Mouse (Mus musculus) limb, embryonic 14.5 days (tissue): ENCODE results near the gene Tiam2. TPM values are rescaled to one million over a fixed set of nuclear protein-coding genes. Genes with fewer than 3 reads are reported as not detected.

Experiments used
- ATAC-seq: fragments of 200-750 bp; cut with Nextera tagmentation; 2 replicates; pipeline ENCODE4 v1.8.0; 2017; ENCODE audit warnings: low read depth, moderate number of reproducible peaks, moderate TSS enrichment; ENCODE audit not compliant: low FRiP score
- DNase-seq: peaks from one replicate; pipeline ENCODE4 v3.0.0-alpha.2; 2015; ENCODE audit warnings: low spot score
- H3K27ac ChIP-seq: fragments of 300-500 bp; sonication (generic); replicated peaks from 2 replicates; pipeline ENCODE4 v1.5.1; 2014; ENCODE audit warnings: low read depth, mild to moderate bottlenecking, low read length, moderate library complexity, mixed read lengths
- H3K27me3 ChIP-seq: fragments of 300-500 bp; sonication (generic); 2 replicates; pipeline ENCODE4 v1.6.1; 2014; ENCODE audit warnings: low read length, mixed read lengths; ENCODE audit not compliant: control insufficient read depth, insufficient read depth
- H3K36me3 ChIP-seq: fragments of 300-500 bp; sonication (generic); 2 replicates; pipeline ENCODE4 v1.6.1; 2014; ENCODE audit warnings: mild to moderate bottlenecking, low read length, moderate library complexity, mixed read lengths; ENCODE audit not compliant: control insufficient read depth, insufficient read depth
- H3K4me1 ChIP-seq: fragments of 300-500 bp; sonication (generic); 2 replicates; pipeline ENCODE4 v1.6.1; 2014; ENCODE audit warnings: antibody characterized with exemption, low read length, mixed read lengths; ENCODE audit not compliant: control insufficient read depth, insufficient read depth
- H3K4me2 ChIP-seq: fragments of 300-500 bp; sonication (generic); replicated peaks from 2 replicates; pipeline ENCODE4 v1.6.1; 2014; ENCODE audit warnings: low read depth, mild to moderate bottlenecking, low read length, moderate library complexity; ENCODE audit not compliant: severe bottlenecking
- H3K4me3 ChIP-seq: fragments of 300-500 bp; sonication (generic); replicated peaks from 2 replicates; pipeline ENCODE4 v1.5.1; 2014; ENCODE audit warnings: low read length
- H3K9ac ChIP-seq: fragments of 300-500 bp; sonication (generic); 2 replicates; pipeline ENCODE4 v1.6.1; 2014; ENCODE audit warnings: mild to moderate bottlenecking, low read depth, low read length, moderate library complexity; ENCODE audit not compliant: severe bottlenecking
- H3K9me3 ChIP-seq: fragments of 300-500 bp; sonication (generic); 2 replicates; pipeline ENCODE4 v1.6.1; 2016; ENCODE audit warnings: low read length; ENCODE audit not compliant: control insufficient read depth
- POLR2A ChIP-seq: fragments of 200-500 bp; IDR thresholded peaks from 2 replicates; pipeline ENCODE4 v1.8.0; 2012; ENCODE audit warnings: inconsistent platforms, mild to moderate bottlenecking, moderate library complexity, borderline replicate concordance; ENCODE audit not compliant: insufficient read depth, insufficient read length; ENCODE audit errors: extremely low read depth
- WGBS: fragments of 180-500 bp; shearing (Covaris S2); extraction: QIAGEN DNeasy Blood & Tissue Kit; methylation state at CpG from one replicate; pipeline ENCODE4 v1.1.7; 2014; 5-methylcytosine and 5-hydroxymethylcytosine counted together
- polyA plus RNA-seq, 2 experiments: library from polyadenylated mRNA; depleted of rRNA in 1 of 2; stranded (reverse) in 1 of 2; unstranded in 1 of 2; fragments of >200 nt; fragmentation: Nextera tagmentation in 1 of 2; extraction: Ambion mirVana in 1 of 2; gene quantifications; 2 replicates each; pipeline versions ENCODE4 v1.2.1 to v1.2.3; 2012 to 2014

The Tiam2 gene
- polyA plus RNA-seq, 2 experiments: 21.1 to 25.9 TPM

GRCm38 (mm10) chr17:3530549-3530948 lies 204.2 kb downstream of the Tiam2 start:
- ATAC-seq: no peak
- DNase-seq: no peak

GRCm38 (mm10) chr17:3531641-3532040 lies 205.3 kb downstream of the Tiam2 start:
- Histone ChIP-seq H3K27ac (no peak overlapping the region), H3K36me3 (peaks cover 14% of the 10 kb centered on the region), H3K9ac (no peak overlapping the region), H3K4me2 (no peak overlapping the region), H3K4me3 (no peak overlapping the region), H3K27me3 (no peaks in the 10 kb centered on the region), H3K4me1 (peaks cover 5% of the 10 kb centered on the region; the same call in 1 of the 2 replicates), H3K9me3 (no peaks in the 10 kb centered on the region)
- DNase-seq (no peak), ATAC-seq (no peak; the same call in 1 of the 2 replicates)
- WGBS: 64% methylated on average over 1 of the region's 1 CpGs
- TF ChIP-seq POLR2A: no peak

More at GRCm38 (mm10) chr17:3530549-3530948, 204.2 kb downstream of the Tiam2 start:
- no peak for TF ChIP-seq POLR2A
- H3K36me3 ChIP-seq: peaks cover 14% of the 10 kb centered on the region
- no peak overlapping the region for H3K9ac ChIP-seq
- no peak overlapping the region for H3K4me3 ChIP-seq
- H3K4me2 ChIP-seq: no peak overlapping the region
- WGBS: 66% methylated on average over 7 of the region's 7 CpGs
- peaks cover 5% of the 10 kb centered on the region; the same call in 1 of the 2 replicates for H3K4me1 ChIP-seq
- no peaks in the 10 kb centered on the region for H3K27me3 ChIP-seq
- H3K27ac ChIP-seq: no peak overlapping the region
- no peaks in the 10 kb centered on the region for H3K9me3 ChIP-seq

- Histone ChIP-seq H3K27me3 (no peaks in the 10 kb centered on the region), H3K36me3 (peaks cover 14% of the 10 kb centered on the region), H3K4me3 (no peak within 1 kb of the TSS), H3K27ac (no peak within 1 kb of the TSS), H3K4me1 (peaks cover 5% of the 10 kb centered on the region; the same call in 1 of the 2 replicates), H3K9me3 (no peaks in the 10 kb centered on the region), H3K4me2 (no peak within 1 kb of the TSS), H3K9ac (no peak within 1 kb of the TSS)
- DNase-seq (no peak), ATAC-seq (no peak)
- TF ChIP-seq POLR2A: no peak
- 86% methylated on average over 4 of the region's 4 CpGs for WGBS
Observed at GRCm38 (mm10) chr17:3532254-3532653, 205.9 kb downstream of the Tiam2 start, which contains the start of gene Cldn20. Gene Cldn20, plus strand, starts transcription at chr17:3532554.

GRCm38 (mm10) chr17:3533425-3533824 lies 207.1 kb downstream of the Tiam2 start:
- ATAC-seq (no peak), DNase-seq (peak; percentile 60)
- no peak overlapping the region for H3K4me2 ChIP-seq
- H3K27ac ChIP-seq: no peak overlapping the region
- H3K4me3 ChIP-seq: no peak overlapping the region
- 18% methylated on average over 1 of the region's 1 CpGs for WGBS
- no peak overlapping the region for H3K9ac ChIP-seq
- H3K27me3 ChIP-seq: no peaks in the 10 kb centered on the region
- no peak for TF ChIP-seq POLR2A
- H3K9me3 ChIP-seq: no peaks in the 10 kb centered on the region
- H3K4me1 ChIP-seq: peaks cover 5% of the 10 kb centered on the region; the same call in 1 of the 2 replicates
- peaks cover 14% of the 10 kb centered on the region for H3K36me3 ChIP-seq

GRCm38 (mm10) chr17:3540304-3540703 lies 213.9 kb downstream of the Tiam2 start:
- no peak for TF ChIP-seq POLR2A
- 93% methylated on average over 2 of the region's 2 CpGs for WGBS
- no peak for ATAC-seq

GRCm38 (mm10) chr17:3541033-3541432 lies 214.7 kb downstream of the Tiam2 start:
- Histone ChIP-seq H3K36me3 (peaks cover 12% of the 10 kb centered on the region; the same call in 1 of the 2 replicates), H3K4me1 (no peaks in the 10 kb centered on the region), H3K9me3 (no peaks in the 10 kb centered on the region), H3K4me3 (no peak overlapping the region), H3K9ac (no peak overlapping the region), H3K27me3 (no peaks in the 10 kb centered on the region), H3K27ac (no peak overlapping the region), H3K4me2 (no peak overlapping the region)
- ATAC-seq: no peak
- TF ChIP-seq POLR2A: no peak
- 85% methylated on average over 5 of the region's 5 CpGs for WGBS
- no peak for DNase-seq

More at GRCm38 (mm10) chr17:3540304-3540703, 213.9 kb downstream of the Tiam2 start:
- no peak for DNase-seq
- H3K27me3 ChIP-seq: no peaks in the 10 kb centered on the region
- H3K4me3 ChIP-seq: no peak overlapping the region
- H3K36me3 ChIP-seq: peaks cover 12% of the 10 kb centered on the region; the same call in 1 of the 2 replicates
- no peaks in the 10 kb centered on the region for H3K4me1 ChIP-seq
- H3K27ac ChIP-seq: no peak overlapping the region
- H3K9me3 ChIP-seq: no peaks in the 10 kb centered on the region
- no peak overlapping the region for H3K4me2 ChIP-seq
- H3K9ac ChIP-seq: no peak overlapping the region
